Mouse (Mus musculus) cortical plate, adult 2 months (tissue): ENCODE measurements at regions not wholly inside any gene's neighbourhood (a gene's known extent, or its start where the extent isn't known, plus 50 kb on each side); places are given as distances from the start of the nearest gene placed in this dataset.

ENCODE experiments used
- CTCF ChIP-seq: fragments of 200-500 bp; IDR thresholded peaks from 2 replicates; pipeline ENCODE4 v1.5.1; 2011; ENCODE audit warnings: mild to moderate bottlenecking, control low read depth, low read length; ENCODE audit not compliant: insufficient read depth; ENCODE audit errors: extremely low read depth
- POLR2A ChIP-seq: fragments of 200-500 bp; IDR thresholded peaks from 2 replicates; pipeline ENCODE4 v1.6.1; 2011; ENCODE audit warnings: mild to moderate bottlenecking, low read length, control low read depth; ENCODE audit not compliant: insufficient read depth; ENCODE audit errors: extremely low read depth

GRCm38 (mm10) chrX:140214198-140214849 lies 127.7 kb upstream of the Frmpd3 start:
- TF ChIP-seq CTCF (no peak), POLR2A (no peak)
